Mouse (Mus musculus): ENCODE results near the gene Tulp3. TPM values are rescaled to one million over a fixed set of nuclear protein-coding genes. Genes with fewer than 3 reads are reported as not detected.

Tulp3 gene
- polyA plus RNA-seq, 1 experiment from 2014 or later: 28.1 TPM

DNA sequence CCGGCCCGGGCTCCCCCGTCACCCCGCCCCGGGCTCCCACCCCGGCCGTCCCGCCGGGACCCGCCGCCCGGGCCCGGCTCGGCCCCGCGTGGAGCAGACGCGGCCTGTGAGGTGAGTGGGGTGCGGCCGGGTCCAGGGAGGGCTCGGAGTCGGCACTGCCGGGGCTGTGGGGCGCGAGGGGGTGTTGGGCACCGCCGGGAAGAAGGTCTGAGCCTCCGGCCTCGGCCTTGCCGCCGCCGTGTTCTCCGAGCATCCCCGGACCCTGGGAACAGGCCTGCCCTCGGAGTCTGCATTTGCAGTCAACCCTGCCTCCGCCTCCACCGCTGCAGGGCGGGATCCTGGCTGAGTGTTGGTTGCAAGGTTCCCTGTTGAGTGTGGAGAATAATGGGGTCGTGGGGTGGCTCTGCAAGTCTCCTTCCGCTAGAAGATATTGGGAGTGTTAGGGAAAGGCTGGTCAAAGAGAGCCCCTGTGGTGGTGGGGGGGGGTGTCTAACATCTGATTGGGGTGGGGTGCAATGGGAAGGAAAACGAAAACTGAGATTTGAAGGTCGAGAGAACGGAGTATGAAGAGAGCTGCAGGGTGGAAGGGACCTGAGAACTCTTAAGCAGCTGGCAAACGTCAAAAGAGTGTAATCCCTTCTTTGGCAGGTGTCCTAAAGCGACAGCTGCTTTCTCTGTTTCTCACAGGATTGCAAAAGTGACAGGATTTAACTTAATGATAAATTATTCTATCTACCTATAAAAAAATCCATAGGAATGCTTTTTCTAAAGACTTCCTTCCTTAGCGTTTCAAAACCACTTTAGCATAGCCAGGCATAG, 7.6 kb upstream of the Tulp3 start:
- H3K9ac ChIP-seq (ENCODE audit: low read depth, low read length): peak overlapping the region; percentile 90
- no peaks in the 10 kb centered on the region for H3K27me3 ChIP-seq (ENCODE audit: control insufficient read depth, insufficient read depth, low read length)
- ATAC-seq (ENCODE audit: low FRiP score, low TSS enrichment): no peak; the same call in 1 of the 2 replicates
- H3K4me3 ChIP-seq (ENCODE audit: low read length): peak overlapping the region; percentile 94
- WGBS: 1% methylated on average over 44 of the region's 46 CpGs
- H3K4me1 ChIP-seq (ENCODE audit: control insufficient read depth, insufficient read depth, low read length): peaks cover 16% of the 10 kb centered on the region
- no peaks in the 10 kb centered on the region for H3K9me3 ChIP-seq (ENCODE audit: control insufficient read depth, low read length)
- H3K27ac ChIP-seq (ENCODE audit: low read depth, low read length): peak overlapping the region; percentile 92
- peak overlapping the region; percentile 78 for H3K4me2 ChIP-seq (replicated peaks; ENCODE audit: low read depth, low read length)
- peaks cover 34% of the 10 kb centered on the region for H3K36me3 ChIP-seq (ENCODE audit: control insufficient read depth, insufficient read depth, low read length)

GRCm38 (mm10) chr6:128362381-128363006, 6.8 kb upstream of the Tulp3 start, which contains the start of the genes Rhno1 and Foxm1:
Rhno1 (minus strand) TSS chr6:128362911.
Foxm1 (plus strand) TSS chr6:128362967.
- ATAC-seq (ENCODE audit: low FRiP score, low TSS enrichment): peak; percentile 91
- H3K4me1 ChIP-seq (ENCODE audit: control insufficient read depth, insufficient read depth, low read length): peaks cover 16% of the 10 kb centered on the region
- H3K9me3 ChIP-seq (ENCODE audit: control insufficient read depth, low read length): no peaks in the 10 kb centered on the region
- H3K4me3 ChIP-seq (ENCODE audit: low read length): peak within 1 kb of the TSS; percentile 94
- H3K4me2 ChIP-seq (replicated peaks; ENCODE audit: low read depth, low read length): peak within 1 kb of the TSS; percentile 78
- under 1% methylated on average over 64 of the region's 76 CpGs for WGBS
- H3K9ac ChIP-seq (ENCODE audit: low read depth, low read length): peak within 1 kb of the TSS; percentile 90
- peaks cover 36% of the 10 kb centered on the region for H3K36me3 ChIP-seq (ENCODE audit: control insufficient read depth, insufficient read depth, low read length)
- peak within 1 kb of the TSS; percentile 92 for H3K27ac ChIP-seq (ENCODE audit: low read depth, low read length)
- H3K27me3 ChIP-seq (ENCODE audit: control insufficient read depth, insufficient read depth, low read length): no peaks in the 10 kb centered on the region

DNA sequence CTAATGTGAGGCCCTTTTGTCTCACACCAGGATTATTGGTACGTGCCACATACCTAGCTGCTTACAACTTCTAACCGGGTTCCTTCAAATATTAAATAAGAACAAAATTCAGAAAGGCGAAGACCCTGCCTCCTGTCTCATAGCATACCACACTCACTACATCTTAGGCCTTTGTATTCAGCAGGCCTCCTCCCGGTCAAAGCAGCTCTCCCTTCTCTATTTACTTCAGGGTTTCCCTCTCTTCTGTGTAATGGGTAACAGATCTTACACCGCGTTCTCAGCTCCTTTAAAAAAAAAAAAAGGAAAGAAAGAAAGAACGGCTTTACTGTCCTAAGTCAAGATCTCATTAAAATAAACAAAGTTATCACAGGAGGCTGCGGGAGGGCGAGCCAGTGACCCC, 6.2 kb upstream of the Tulp3 start:
- WGBS: 19% methylated on average over 9 of the region's 9 CpGs
- H3K4me2 ChIP-seq (replicated peaks; ENCODE audit: low read depth, low read length): peak overlapping the region; percentile 78
- H3K27ac ChIP-seq (ENCODE audit: low read depth, low read length): peak overlapping the region; percentile 92
- ATAC-seq (ENCODE audit: low FRiP score, low TSS enrichment): no peak
- no peaks in the 10 kb centered on the region for H3K27me3 ChIP-seq (ENCODE audit: control insufficient read depth, insufficient read depth, low read length)
- peak overlapping the region; percentile 90 for H3K9ac ChIP-seq (ENCODE audit: low read depth, low read length)
- no peaks in the 10 kb centered on the region for H3K9me3 ChIP-seq (ENCODE audit: control insufficient read depth, low read length)
- H3K36me3 ChIP-seq (ENCODE audit: control insufficient read depth, insufficient read depth, low read length): peaks cover 36% of the 10 kb centered on the region
- peaks cover 16% of the 10 kb centered on the region for H3K4me1 ChIP-seq (ENCODE audit: control insufficient read depth, insufficient read depth, low read length)
- peak overlapping the region; percentile 94 for H3K4me3 ChIP-seq (ENCODE audit: low read length)

- no peak for ATAC-seq (ENCODE audit: low FRiP score, low TSS enrichment)
- H3K36me3 ChIP-seq (ENCODE audit: control insufficient read depth, insufficient read depth, low read length): peaks cover 25% of the 10 kb centered on the region
- no peaks in the 10 kb centered on the region for H3K27me3 ChIP-seq (ENCODE audit: control insufficient read depth, insufficient read depth, low read length)
- 17% methylated on average over 2 of the region's 2 CpGs for WGBS
- H3K9ac ChIP-seq (ENCODE audit: low read depth, low read length): no peak overlapping the region
- peaks cover 16% of the 10 kb centered on the region for H3K4me1 ChIP-seq (ENCODE audit: control insufficient read depth, insufficient read depth, low read length)
- H3K9me3 ChIP-seq (ENCODE audit: control insufficient read depth, low read length): no peaks in the 10 kb centered on the region
- H3K4me2 ChIP-seq (replicated peaks; ENCODE audit: low read depth, low read length): no peak overlapping the region
- no peak overlapping the region for H3K4me3 ChIP-seq (ENCODE audit: low read length)
- H3K27ac ChIP-seq (ENCODE audit: low read depth, low read length): no peak overlapping the region
Observed at GRCm38 (mm10) chr6:128358999-128359398, 3.3 kb upstream of the Tulp3 start.

- H3K36me3 ChIP-seq (ENCODE audit: control insufficient read depth, insufficient read depth, low read length): peaks cover 29% of the 10 kb centered on the region
Observed at GRCm38 (mm10) chr6:128355201-128355681, 410 bp downstream of the Tulp3 start.

GRCm38 (mm10) chr6:128354140-128354539, 1.5 kb downstream of the Tulp3 start:
- Histone ChIP-seq H3K4me3 (ENCODE audit: low read length) (no peak overlapping the region), H3K4me2 (replicated peaks; ENCODE audit: low read depth, low read length) (peak overlapping the region; percentile 13; the same call in 1 of the 2 replicates), H3K9ac (ENCODE audit: low read depth, low read length) (no peak overlapping the region), H3K9me3 (ENCODE audit: control insufficient read depth, low read length) (no peaks in the 10 kb centered on the region), H3K27ac (ENCODE audit: low read depth, low read length) (no peak overlapping the region), H3K36me3 (ENCODE audit: control insufficient read depth, insufficient read depth, low read length) (peaks cover 29% of the 10 kb centered on the region), H3K27me3 (ENCODE audit: control insufficient read depth, insufficient read depth, low read length) (no peaks in the 10 kb centered on the region), H3K4me1 (ENCODE audit: control insufficient read depth, insufficient read depth, low read length) (peaks cover 11% of the 10 kb centered on the region)
- 41% methylated on average over 3 of the region's 3 CpGs for WGBS
- no peak for ATAC-seq (ENCODE audit: low FRiP score, low TSS enrichment)

More at GRCm38 (mm10) chr6:128355201-128355681, 410 bp downstream of the Tulp3 start:
- peak overlapping the region; percentile 84 for H3K9ac ChIP-seq (ENCODE audit: low read depth, low read length)
- peak; percentile 74 for ATAC-seq (ENCODE audit: low FRiP score, low TSS enrichment)
- H3K4me2 ChIP-seq (replicated peaks; ENCODE audit: low read depth, low read length): peak overlapping the region; percentile 74
- WGBS: 0% methylated on average over 21 of the region's 28 CpGs
- H3K27ac ChIP-seq (ENCODE audit: low read depth, low read length): peak overlapping the region; percentile 90
- no peaks in the 10 kb centered on the region for H3K27me3 ChIP-seq (ENCODE audit: control insufficient read depth, insufficient read depth, low read length)
- H3K9me3 ChIP-seq (ENCODE audit: control insufficient read depth, low read length): no peaks in the 10 kb centered on the region
- peaks cover 11% of the 10 kb centered on the region for H3K4me1 ChIP-seq (ENCODE audit: control insufficient read depth, insufficient read depth, low read length)
- peak overlapping the region; percentile 86 for H3K4me3 ChIP-seq (ENCODE audit: low read length)

- no peak overlapping the region; the same call in 1 of the 2 replicates for H3K27ac ChIP-seq (ENCODE audit: low read depth, low read length)
- no peak overlapping the region for H3K4me3 ChIP-seq (ENCODE audit: low read length)
- no peaks in the 10 kb centered on the region for H3K27me3 ChIP-seq (ENCODE audit: control insufficient read depth, insufficient read depth, low read length)
- H3K4me2 ChIP-seq (replicated peaks; ENCODE audit: low read depth, low read length): no peak overlapping the region
- peaks cover 7% of the 10 kb centered on the region for H3K36me3 ChIP-seq (ENCODE audit: control insufficient read depth, insufficient read depth, low read length)
- no peak overlapping the region for H3K9ac ChIP-seq (ENCODE audit: low read depth, low read length)
- WGBS: 42% methylated on average over 7 of the region's 7 CpGs
- H3K4me1 ChIP-seq (ENCODE audit: control insufficient read depth, insufficient read depth, low read length): peaks cover 8% of the 10 kb centered on the region
- ATAC-seq (ENCODE audit: low FRiP score, low TSS enrichment): no peak
- no peaks in the 10 kb centered on the region for H3K9me3 ChIP-seq (ENCODE audit: control insufficient read depth, low read length)
Observed at GRCm38 (mm10) chr6:128349711-128350110, 5.9 kb downstream of the Tulp3 start.

- no peaks in the 10 kb centered on the region for H3K9me3 ChIP-seq (ENCODE audit: control insufficient read depth, low read length)
Observed at GRCm38 (mm10) chr6:128346782-128347181, 8.9 kb downstream of the Tulp3 start.

GRCm38 (mm10) chr6:128345623-128346022, 10.0 kb downstream of the Tulp3 start:
- 85% methylated on average over 10 of the region's 10 CpGs for WGBS
- peaks cover 11% of the 10 kb centered on the region for H3K36me3 ChIP-seq (ENCODE audit: control insufficient read depth, insufficient read depth, low read length)
- H3K4me1 ChIP-seq (ENCODE audit: control insufficient read depth, insufficient read depth, low read length): no peaks in the 10 kb centered on the region

More at GRCm38 (mm10) chr6:128346782-128347181, 8.9 kb downstream of the Tulp3 start:
- Histone ChIP-seq H3K4me2 (replicated peaks; ENCODE audit: low read depth, low read length) (no peak overlapping the region), H3K4me3 (ENCODE audit: low read length) (no peak overlapping the region), H3K9ac (ENCODE audit: low read depth, low read length) (no peak overlapping the region), H3K4me1 (ENCODE audit: control insufficient read depth, insufficient read depth, low read length) (no peaks in the 10 kb centered on the region), H3K27me3 (ENCODE audit: control insufficient read depth, insufficient read depth, low read length) (no peaks in the 10 kb centered on the region), H3K27ac (ENCODE audit: low read depth, low read length) (no peak overlapping the region), H3K36me3 (ENCODE audit: control insufficient read depth, insufficient read depth, low read length) (peaks cover 12% of the 10 kb centered on the region)
- ATAC-seq (ENCODE audit: low FRiP score, low TSS enrichment): no peak
- 90% methylated on average over 6 of the region's 6 CpGs for WGBS

More at GRCm38 (mm10) chr6:128345623-128346022, 10.0 kb downstream of the Tulp3 start:
- Histone ChIP-seq H3K27me3 (ENCODE audit: control insufficient read depth, insufficient read depth, low read length) (no peaks in the 10 kb centered on the region), H3K4me2 (replicated peaks; ENCODE audit: low read depth, low read length) (no peak overlapping the region), H3K4me3 (ENCODE audit: low read length) (no peak overlapping the region), H3K9ac (ENCODE audit: low read depth, low read length) (no peak overlapping the region), H3K9me3 (ENCODE audit: control insufficient read depth, low read length) (no peaks in the 10 kb centered on the region), H3K27ac (ENCODE audit: low read depth, low read length) (no peak overlapping the region)
- no peak for ATAC-seq (ENCODE audit: low FRiP score, low TSS enrichment)
